Mouse (Mus musculus) small intestine, adult 2 months (tissue): ENCODE data around the gene Asl. TPM values are rescaled to one million over a fixed set of nuclear protein-coding genes. Genes with fewer than 3 reads are reported as not detected.
A peak's percentile ranks its signal among the peaks of the same experiment; 100 is the strongest.
"Not testable (repeated sequence)": the region's sequence is repeated elsewhere in the genome, so short reads cannot be mapped to it uniquely, and the experiment has no call there.

Experiments
- H3K27ac ChIP-seq: fragments of 200-500 bp; 2 replicates; pipeline ENCODE4 v1.5.1; 2012; ENCODE audit warnings: low read depth, low read length, control low read depth, inconsistent platforms; ENCODE audit not compliant: insufficient read depth
- H3K27me3 ChIP-seq: fragments of 200-500 bp; 2 replicates; pipeline ENCODE4 v1.6.1; 2012; ENCODE audit warnings: mild to moderate bottlenecking, moderate library complexity, low read length, inconsistent platforms; ENCODE audit not compliant: control insufficient read depth, insufficient read depth
- H3K36me3 ChIP-seq: fragments of 200-500 bp; 2 replicates; pipeline ENCODE4 v1.6.1; 2012; ENCODE audit warnings: mild to moderate bottlenecking, low read length, control low read depth, inconsistent platforms; ENCODE audit not compliant: control insufficient read depth, insufficient read depth
- H3K4me1 ChIP-seq: fragments of 200-500 bp; 2 replicates; pipeline ENCODE4 v1.6.1; 2012; ENCODE audit warnings: low read length, inconsistent platforms, mixed read lengths; ENCODE audit not compliant: control insufficient read depth, insufficient read depth, insufficient read length
- H3K4me3 ChIP-seq: fragments of 200-500 bp; 2 replicates; pipeline ENCODE4 v1.5.1; 2012; ENCODE audit warnings: low read depth, mild to moderate bottlenecking, control low read depth, inconsistent platforms, low read length, moderate library complexity
- CTCF ChIP-seq: fragments of 200-500 bp; IDR thresholded peaks from 2 replicates; pipeline ENCODE4 v1.5.1; 2012; ENCODE audit warnings: low read depth, mild to moderate bottlenecking, control low read depth, inconsistent platforms, low read length, moderate library complexity, mixed read lengths; ENCODE audit not compliant: insufficient replicate concordance, insufficient read length; ENCODE audit errors: extremely low read depth
- POLR2A ChIP-seq: fragments of 200-500 bp; IDR thresholded peaks from 2 replicates; pipeline ENCODE4 v1.6.1; 2012; ENCODE audit warnings: low read depth, mild to moderate bottlenecking, control low read depth, inconsistent platforms, low read length, moderate library complexity
- WGBS: fragments of 180-500 bp; shearing (Covaris S2); methylation state at CpG from one replicate; pipeline ENCODE4 v1.1.7; 2018; 5-methylcytosine and 5-hydroxymethylcytosine counted together
- polyA plus RNA-seq: library from polyadenylated mRNA; depleted of rRNA; stranded (reverse); fragments of >200 nt; gene quantifications from 2 replicates; pipeline ENCODE4 v1.2.3, GENCODE M21; 2012

The Asl gene
- polyA plus RNA-seq, 1 experiment: 54.6 TPM

DNA sequence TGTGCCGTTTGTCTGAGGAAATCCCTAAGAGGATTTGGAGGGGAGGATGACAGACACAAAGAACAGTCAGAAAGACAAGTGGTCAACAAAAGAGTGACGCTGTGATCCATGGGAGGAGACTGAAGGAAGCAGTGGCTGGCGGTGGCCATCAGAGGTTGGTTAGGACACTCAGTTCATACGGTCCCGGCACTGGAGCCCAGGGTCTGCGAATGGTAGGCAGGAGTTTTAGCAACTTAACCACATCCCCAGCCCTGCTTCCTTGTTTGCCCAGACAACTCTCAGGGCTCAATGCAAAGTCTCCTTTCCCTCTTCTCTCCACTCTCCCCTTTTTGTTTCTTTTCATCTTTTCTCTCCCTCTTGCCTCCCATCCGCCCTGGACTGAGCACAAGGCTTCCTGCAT lies 17.1 kb upstream of the Asl start:
- H3K36me3 ChIP-seq: peaks cover 49% of the 10 kb centered on the region
- TF ChIP-seq POLR2A (no peak), CTCF (no peak)
- 91% methylated on average over 7 of the region's 7 CpGs for WGBS
- H3K27ac ChIP-seq: no peak overlapping the region
- H3K27me3 ChIP-seq: no peaks in the 10 kb centered on the region
- H3K4me3 ChIP-seq: no peak overlapping the region
- no peaks in the 10 kb centered on the region for H3K4me1 ChIP-seq

DNA sequence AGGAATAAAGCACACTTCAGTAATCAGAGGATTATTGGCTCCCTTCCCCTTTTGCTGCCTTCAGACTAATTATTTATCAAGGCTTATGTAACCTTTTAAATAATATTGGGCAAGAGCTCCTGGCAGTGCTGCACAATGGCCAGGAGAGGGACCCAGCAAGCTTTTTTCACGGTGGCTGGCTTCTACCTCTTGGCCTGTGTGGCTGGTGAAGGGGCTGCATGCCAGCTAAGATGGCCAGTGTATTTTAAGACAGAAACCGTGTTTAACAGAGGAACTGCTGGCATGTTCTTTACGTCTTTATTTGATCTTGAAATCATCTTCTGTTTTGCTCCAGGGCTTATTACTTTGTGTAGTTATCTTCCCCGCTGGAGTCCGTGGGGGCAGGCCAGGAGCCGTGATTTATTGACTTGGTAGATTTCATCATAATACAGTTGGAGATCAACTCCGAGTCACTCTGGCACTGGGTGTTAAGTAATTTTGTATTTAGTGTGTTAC lies 15.2 kb upstream of the Asl start:
- Histone ChIP-seq H3K27me3 (no peaks in the 10 kb centered on the region), H3K4me1 (no peaks in the 10 kb centered on the region), H3K27ac (no peak overlapping the region), H3K4me3 (no peak overlapping the region), H3K36me3 (peaks cover 55% of the 10 kb centered on the region)
- 55% methylated on average over 7 of the region's 7 CpGs for WGBS
- peak; percentile 53; the same call in 1 of the 2 replicates for TF ChIP-seq CTCF
- TF ChIP-seq POLR2A: no peak

GRCm38 (mm10) chr5:130043741-130044140 lies 14.7 kb upstream of the Asl start:
- Histone ChIP-seq H3K27ac (0 out of 2 replicates have a peak overlapping the region, but pooled peaks have one; percentile 1), H3K4me1 (no peaks in the 10 kb centered on the region), H3K4me3 (no peak overlapping the region), H3K36me3 (peaks cover 53% of the 10 kb centered on the region), H3K27me3 (no peaks in the 10 kb centered on the region)
- 80% methylated on average over 3 of the region's 3 CpGs for WGBS
- TF ChIP-seq POLR2A (no peak), CTCF (no peak)

- TF ChIP-seq POLR2A (no peak), CTCF (no peak)
- Histone ChIP-seq H3K4me3 (no peak overlapping the region), H3K4me1 (no peaks in the 10 kb centered on the region; the same call in 1 of the 2 replicates), H3K36me3 (peaks cover 42% of the 10 kb centered on the region), H3K27ac (no peak overlapping the region), H3K27me3 (no peaks in the 10 kb centered on the region)
- 76% methylated on average over 4 of the region's 4 CpGs for WGBS
These were observed 12.2 kb upstream of the Asl start for GRCm38 (mm10) chr5:130041262-130041661.

GRCm38 (mm10) chr5:130040797-130041196 lies 11.8 kb upstream of the Asl start:
- no peaks in the 10 kb centered on the region; the same call in 1 of the 2 replicates for H3K4me1 ChIP-seq
- TF ChIP-seq POLR2A (no peak), CTCF (no peak)
- H3K4me3 ChIP-seq: no peak overlapping the region
- no peak overlapping the region for H3K27ac ChIP-seq
- H3K36me3 ChIP-seq: peaks cover 40% of the 10 kb centered on the region
- H3K27me3 ChIP-seq: no peaks in the 10 kb centered on the region
- WGBS: 82% methylated on average over 4 of the region's 4 CpGs

DNA sequence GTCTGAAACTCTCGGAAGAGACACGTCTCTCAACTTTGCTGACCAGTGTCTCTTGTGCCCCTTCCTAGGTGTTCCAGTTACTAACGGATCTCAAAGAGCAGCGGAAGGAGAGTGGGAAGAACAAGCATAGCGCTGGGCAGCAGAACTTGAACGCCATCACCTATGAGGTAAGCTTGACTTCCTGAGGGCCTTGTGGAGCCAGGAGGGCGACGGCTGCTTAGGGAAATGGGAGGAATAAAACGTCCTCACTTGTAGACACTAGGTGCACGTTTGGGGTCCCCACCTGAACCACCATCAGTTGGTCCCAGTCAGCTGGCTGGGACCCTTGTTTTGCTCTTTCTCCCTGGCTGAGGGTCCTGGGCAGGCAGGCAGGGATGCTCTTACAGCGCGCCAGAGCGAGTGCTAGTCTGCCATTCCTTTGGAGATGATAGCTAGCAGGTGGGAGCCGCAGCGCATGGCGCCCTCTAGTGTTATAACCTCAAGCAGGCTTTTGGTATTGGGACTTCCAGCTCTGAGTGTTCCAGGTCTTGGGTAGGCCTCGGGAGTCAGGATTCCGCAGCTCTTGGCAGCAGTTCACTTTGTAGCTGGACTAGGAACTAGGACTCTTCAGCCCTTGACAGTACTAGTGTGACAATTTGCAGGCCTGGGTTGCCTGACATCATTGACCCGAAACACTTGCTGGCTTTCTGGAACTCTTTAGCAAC lies 8.9 kb upstream of the Asl start:
- no peaks in the 10 kb centered on the region; the same call in 1 of the 2 replicates for H3K4me1 ChIP-seq
- H3K36me3 ChIP-seq: peaks cover 36% of the 10 kb centered on the region
- whole genome bisulfite sequencing: 69% methylated on average over 19 of the region's 19 CpGs
- H3K27me3 ChIP-seq: no peaks in the 10 kb centered on the region
- no peak for TF ChIP-seq POLR2A
- peak; percentile 80; the same call in 1 of the 2 replicates for TF ChIP-seq CTCF
- no peak overlapping the region for H3K4me3 ChIP-seq
- no peak overlapping the region for H3K27ac ChIP-seq

GRCm38 (mm10) chr5:130036300-130036699 lies 7.3 kb upstream of the Asl start:
- H3K4me3 ChIP-seq, H3K4me1 ChIP-seq, H3K27me3 ChIP-seq, H3K27ac ChIP-seq: not testable (repeated sequence)
- H3K36me3 ChIP-seq: peaks cover 29% of the 10 kb centered on the region
- WGBS: 67% methylated on average over 2 of the region's 2 CpGs
